Mouse (Mus musculus) olfactory bulb, adult 2 months (tissue): ENCODE measurements around the gene Mapk8. TPM values are rescaled to one million over a fixed set of nuclear protein-coding genes. Genes with fewer than 3 reads are reported as not detected.
"Not testable (repeated sequence)": the region's sequence is repeated elsewhere in the genome, so short reads cannot be mapped to it uniquely, and the experiment has no call there.

Source experiments
- H3K27ac ChIP-seq: fragments of 200-500 bp; 2 replicates; pipeline ENCODE4 v1.5.1; 2012; ENCODE audit warnings: low read depth, low read length; ENCODE audit not compliant: insufficient read depth
- H3K4me1 ChIP-seq: fragments of 200-500 bp; 2 replicates; pipeline ENCODE4 v1.6.1; 2012; ENCODE audit warnings: low read length; ENCODE audit not compliant: control insufficient read depth, insufficient read depth
- H3K4me3 ChIP-seq: fragments of 200-500 bp; 2 replicates; pipeline ENCODE4 v1.5.1; 2012; ENCODE audit warnings: mild to moderate bottlenecking, low read depth, low read length, moderate library complexity; ENCODE audit not compliant: insufficient read depth
- CTCF ChIP-seq: fragments of 200-500 bp; IDR thresholded peaks from 2 replicates; pipeline ENCODE4 v1.5.1; 2012; ENCODE audit warnings: low read depth, mild to moderate bottlenecking, low read length, moderate library complexity; ENCODE audit not compliant: insufficient read depth
- POLR2A ChIP-seq: fragments of 200-500 bp; IDR thresholded peaks from 2 replicates; pipeline ENCODE4 v1.6.1; 2012; ENCODE audit warnings: mild to moderate bottlenecking, low read depth, low read length, moderate library complexity; ENCODE audit not compliant: insufficient read depth
- WGBS: fragments of 180-500 bp; shearing (Covaris S2); methylation state at CpG from one replicate; pipeline ENCODE4 v1.1.7; 2018; 5-methylcytosine and 5-hydroxymethylcytosine counted together
- polyA plus RNA-seq: library from polyadenylated mRNA; stranded (reverse); fragments of >200 nt; gene quantifications from 2 replicates; pipeline ENCODE4 v1.2.4, GENCODE M21; 2012; ENCODE audit warnings: low replicate concordance; ENCODE audit not compliant: missing spikeins, insufficient read depth, insufficient read length

Mapk8 gene
- polyA plus RNA-seq, 1 experiment, result 217 TPM

DNA sequence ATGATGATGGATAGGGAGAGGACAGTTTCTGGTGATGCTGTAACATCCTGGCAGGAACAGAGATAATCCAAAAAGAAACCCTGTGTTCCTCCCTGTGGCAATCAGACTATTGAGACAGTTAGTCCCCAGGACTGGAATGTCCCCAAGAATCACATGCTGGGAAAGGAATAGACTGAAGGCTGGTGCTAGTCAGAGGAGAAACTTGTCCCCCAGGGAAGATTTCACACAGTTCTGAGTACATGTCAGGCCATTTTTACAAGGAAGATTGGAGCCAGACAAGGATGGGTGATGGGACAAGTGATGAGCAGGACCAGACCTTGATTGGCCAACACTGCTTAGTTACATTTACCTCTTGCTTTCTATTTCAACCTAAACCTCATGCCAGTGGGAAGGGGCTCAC is 3.4 kb upstream of the Mapk8 start:
- H3K4me3 ChIP-seq, result no peak overlapping the region
- H3K4me1 ChIP-seq, result no peaks in the 10 kb centered on the region
- TF ChIP-seq CTCF (no peak), POLR2A (no peak)
- H3K27ac ChIP-seq, result no peak overlapping the region

DNA sequence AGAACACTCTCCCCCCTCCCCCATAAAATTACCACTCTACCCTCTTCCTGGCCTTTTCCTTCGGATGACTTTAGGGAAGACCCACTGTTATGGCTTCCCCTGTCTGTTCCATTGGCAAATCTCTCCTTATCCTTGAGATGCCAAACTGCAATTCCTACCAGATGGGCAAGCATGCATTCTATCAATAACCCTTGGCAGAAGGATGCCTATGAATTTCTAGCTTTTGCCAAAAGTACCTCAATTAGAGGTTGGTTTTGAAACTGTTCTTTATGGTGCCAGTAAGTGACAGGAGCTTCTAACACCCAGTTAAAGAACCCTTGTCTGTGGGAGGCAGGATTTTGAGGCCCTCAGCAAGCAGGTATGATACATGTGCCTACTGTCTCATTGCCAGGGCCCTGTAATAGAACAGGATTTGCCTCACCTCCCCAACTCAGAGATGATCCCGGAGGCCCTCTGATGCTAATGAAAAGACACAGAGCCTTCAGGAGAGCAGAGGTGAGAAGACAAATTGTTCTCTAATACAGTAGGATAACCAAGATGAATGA is 2.4 kb upstream of the Mapk8 start:
- H3K4me3 ChIP-seq, result no peak overlapping the region
- H3K27ac ChIP-seq, result no peak overlapping the region
- TF ChIP-seq CTCF (no peak), POLR2A (no peak)
- 78% methylated on average over 2 of the region's 2 CpGs for WGBS
- H3K4me1 ChIP-seq, result peaks cover 2% of the 10 kb centered on the region; the same call in 1 of the 2 replicates

DNA sequence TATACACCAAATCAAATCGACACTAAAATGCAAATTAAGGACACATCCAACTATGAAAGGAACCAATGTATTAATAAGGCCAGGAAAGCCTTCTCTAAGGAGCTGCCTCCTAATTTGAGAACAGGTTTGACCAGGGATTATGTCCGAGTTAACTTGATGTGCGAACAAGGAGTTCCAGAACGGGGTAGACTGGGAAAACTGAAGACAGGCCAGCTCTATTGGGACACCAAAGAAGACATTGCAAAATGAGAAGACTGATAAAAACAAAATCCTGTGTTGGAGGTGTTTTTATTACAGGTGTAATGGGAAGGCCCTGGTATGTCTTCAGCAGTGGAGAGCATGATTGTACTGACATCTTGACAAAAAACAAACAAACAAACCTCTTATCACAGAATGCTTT is 1.3 kb upstream of the Mapk8 start:
- Histone ChIP-seq H3K4me3 (no peak overlapping the region), H3K27ac (no peak overlapping the region), H3K4me1 (peaks cover 2% of the 10 kb centered on the region; the same call in 1 of the 2 replicates)
- 87% methylated on average over 4 of the region's 4 CpGs for WGBS
- TF ChIP-seq POLR2A, result no peak
- TF ChIP-seq CTCF, result no peak

GRCm38 (mm10) chr14:33446561-33447023 is 366 bp downstream of the Mapk8 start:
- Histone ChIP-seq H3K4me3 (peak overlapping the region; percentile 72), H3K4me1 (peaks cover 2% of the 10 kb centered on the region; the same call in 1 of the 2 replicates), H3K27ac (0 out of 2 replicates have a peak overlapping the region, but pooled peaks have one; percentile 66)
- under 1% methylated on average over 71 of the region's 72 CpGs for WGBS
- TF ChIP-seq CTCF (no peak), POLR2A (no peak)

GRCm38 (mm10) chr14:33445962-33446361 is 996 bp downstream of the Mapk8 start:
- peaks cover 2% of the 10 kb centered on the region; the same call in 1 of the 2 replicates for H3K4me1 ChIP-seq
- no peak for TF ChIP-seq CTCF
- no peak for TF ChIP-seq POLR2A
- no peak overlapping the region for H3K27ac ChIP-seq
- 13% methylated on average over 3 of the region's 3 CpGs for WGBS
- H3K4me3 ChIP-seq, result no peak overlapping the region

GRCm38 (mm10) chr14:33443780-33444179 is 3.2 kb downstream of the Mapk8 start:
- Histone ChIP-seq H3K4me3 (no peak overlapping the region), H3K4me1 (peaks cover 2% of the 10 kb centered on the region; the same call in 1 of the 2 replicates), H3K27ac (no peak overlapping the region)
- 82% methylated on average over 2 of the region's 2 CpGs for WGBS
- no peak for TF ChIP-seq POLR2A

GRCm38 (mm10) chr14:33432485-33432884 is 14.5 kb downstream of the Mapk8 start:
- not testable (repeated sequence) for H3K4me3 ChIP-seq, H3K4me1 ChIP-seq, H3K27ac ChIP-seq
- WGBS, result 81% methylated on average over 4 of the region's 4 CpGs

GRCm38 (mm10) chr14:33424124-33424523 is 22.8 kb downstream of the Mapk8 start:
- H3K4me1 ChIP-seq, result peaks cover 4% of the 10 kb centered on the region; the same call in 1 of the 2 replicates
- no peak for TF ChIP-seq CTCF
- no peak for TF ChIP-seq POLR2A
- H3K4me3 ChIP-seq, result no peak overlapping the region
- no peak overlapping the region for H3K27ac ChIP-seq

GRCm38 (mm10) chr14:33423003-33423402 is 24.0 kb downstream of the Mapk8 start:
- H3K4me3 ChIP-seq, result no peak overlapping the region
- WGBS, result 58% methylated on average over 1 of the region's 1 CpGs
- H3K27ac ChIP-seq, result no peak overlapping the region
- H3K4me1 ChIP-seq, result peaks cover 4% of the 10 kb centered on the region; the same call in 1 of the 2 replicates
- TF ChIP-seq CTCF, result no peak
- TF ChIP-seq POLR2A, result no peak

- Histone ChIP-seq H3K27ac (no peak overlapping the region), H3K4me1 (peaks cover 4% of the 10 kb centered on the region; the same call in 1 of the 2 replicates), H3K4me3 (no peak overlapping the region)
- WGBS, result 85% methylated on average over 3 of the region's 3 CpGs
- no peak for TF ChIP-seq CTCF
These were observed 28.5 kb downstream of the Mapk8 start for GRCm38 (mm10) chr14:33418311-33418909.

- Histone ChIP-seq H3K4me1 (peaks cover 4% of the 10 kb centered on the region; the same call in 1 of the 2 replicates), H3K4me3 (no peak overlapping the region), H3K27ac (no peak overlapping the region)
- WGBS, result 75% methylated on average over 1 of the region's 1 CpGs
- TF ChIP-seq CTCF (no peak), POLR2A (no peak)
These were observed 31.2 kb downstream of the Mapk8 start for GRCm38 (mm10) chr14:33415746-33416145.
